Mouse (Mus musculus) skeletal muscle tissue, adult 2 months (tissue): ENCODE measurements around the gene Foxp1.

ENCODE experiments used
- DNase-seq: peaks from one replicate; pipeline ENCODE4 v3.0.0-alpha.2; 2012; ENCODE audit warnings: low read depth, low spot score

The Foxp1 gene

GRCm38 (mm10) chr6:99330169-99330568 is 192.4 kb downstream of the Foxp1 start:
- no peak for DNase-seq

- no peak for DNase-seq
Observed at GRCm38 (mm10) chr6:99328634-99329033, 193.9 kb downstream of the Foxp1 start.

- DNase-seq, result no peak
Observed at GRCm38 (mm10) chr6:99328146-99328545, 194.4 kb downstream of the Foxp1 start.

- peak; percentile 68 for DNase-seq
Observed at GRCm38 (mm10) chr6:99327721-99328120, 194.8 kb downstream of the Foxp1 start.

- no peak for DNase-seq
Observed at GRCm38 (mm10) chr6:99325881-99326280, 196.6 kb downstream of the Foxp1 start.

- DNase-seq, result no peak
Observed at GRCm38 (mm10) chr6:99325461-99325860, 197.1 kb downstream of the Foxp1 start.

GRCm38 (mm10) chr6:99322132-99322904 is 200.2 kb downstream of the Foxp1 start:
- no peak for DNase-seq

- no peak for DNase-seq
Observed at GRCm38 (mm10) chr6:99320444-99320843, 202.1 kb downstream of the Foxp1 start.

GRCm38 (mm10) chr6:99319415-99320405 is 202.8 kb downstream of the Foxp1 start:
- DNase-seq, result no peak

- DNase-seq, result no peak
Observed at GRCm38 (mm10) chr6:99314746-99315145, 207.8 kb downstream of the Foxp1 start.

- DNase-seq, result no peak
Observed at GRCm38 (mm10) chr6:99310529-99310928, 212.0 kb downstream of the Foxp1 start.

GRCm38 (mm10) chr6:99310171-99310500 is 212.4 kb downstream of the Foxp1 start:
- DNase-seq, result no peak

GRCm38 (mm10) chr6:99309466-99310170 is 212.9 kb downstream of the Foxp1 start:
- DNase-seq, result no peak

GRCm38 (mm10) chr6:99305751-99306150 is 216.8 kb downstream of the Foxp1 start:
- DNase-seq, result no peak

- DNase-seq, result no peak
Observed at GRCm38 (mm10) chr6:99305236-99305635, 217.3 kb downstream of the Foxp1 start.

- no peak for DNase-seq
Observed at GRCm38 (mm10) chr6:99302662-99303435, 219.7 kb downstream of the Foxp1 start.

GRCm38 (mm10) chr6:99301923-99302322 is 220.6 kb downstream of the Foxp1 start:
- DNase-seq, result no peak

- DNase-seq, result no peak
Observed at GRCm38 (mm10) chr6:99300235-99300634, 222.3 kb downstream of the Foxp1 start.

GRCm38 (mm10) chr6:99299196-99299595 is 223.3 kb downstream of the Foxp1 start:
- no peak for DNase-seq

- DNase-seq, result no peak
Observed at GRCm38 (mm10) chr6:99297535-99297934, 225.0 kb downstream of the Foxp1 start.

- DNase-seq, result no peak
Observed at GRCm38 (mm10) chr6:99295495-99295894, 227.0 kb downstream of the Foxp1 start.
